Mouse (Mus musculus) cerebellum, adult 8-10 months (tissue): ENCODE measurements around the gene Aadacl4.
"Not testable (repeated sequence)": the region's sequence is repeated elsewhere in the genome, so short reads cannot be mapped to it uniquely, and the experiment has no call there.

Experiments
- DNase-seq: peaks from one replicate; pipeline ENCODE4 v3.0.0; 2022

The Aadacl4 gene

GRCm38 (mm10) chr4:144613407-144613806, at the start of gene Aadacl4:
Aadacl4 (plus strand) TSS chr4:144613707.
- DNase-seq = no peak

DNA sequence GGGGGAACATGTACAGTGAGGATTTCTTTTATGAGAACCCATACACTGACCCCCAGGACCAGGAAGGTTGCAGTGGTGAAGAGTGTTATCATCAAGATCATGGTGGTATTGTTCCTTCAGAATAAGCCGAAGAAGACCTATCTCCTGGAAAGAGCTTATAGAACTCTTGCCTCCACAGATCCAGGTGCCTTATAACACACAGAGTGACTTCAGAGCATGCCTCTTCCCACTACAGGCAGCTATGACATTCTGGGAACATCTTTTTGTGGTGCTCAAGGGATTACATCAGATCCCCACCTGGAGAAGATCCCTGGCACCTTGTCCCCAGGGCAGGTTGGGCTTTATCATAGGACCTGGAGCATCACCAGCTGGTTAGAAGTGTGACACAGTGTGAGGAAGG, 48.5 kb upstream of the Aadacl4 start, which contains the start of gene Gm13124:
Gene Gm13124, minus strand, starts transcription at position 101 of the 400 bp plus-strand sequence.
- no peak for DNase-seq

- no peak for DNase-seq
Observed at GRCm38 (mm10) chr4:144567752-144568151, 45.8 kb upstream of the Aadacl4 start.

GRCm38 (mm10) chr4:144586207-144586606, 27.3 kb upstream of the Aadacl4 start:
- not testable (repeated sequence) for DNase-seq

DNA sequence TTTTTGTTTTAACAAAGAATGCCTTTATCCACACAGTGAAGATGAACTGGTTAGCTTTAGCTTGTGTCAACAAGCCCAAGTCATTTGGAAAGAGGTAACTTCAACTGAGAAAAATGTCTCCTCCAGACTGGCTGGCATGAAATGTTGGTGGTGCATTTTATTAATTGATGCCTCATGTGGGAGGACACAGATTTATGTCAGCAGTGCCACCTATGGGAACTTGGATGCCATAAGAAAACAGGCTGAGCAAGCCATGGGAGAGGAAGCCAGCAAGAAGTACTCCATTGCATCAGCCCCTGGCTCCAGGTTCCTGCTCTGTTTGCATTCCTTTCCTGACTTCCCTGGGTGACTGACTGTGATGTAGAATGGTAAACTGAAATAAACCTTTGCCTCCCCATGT, 20.7 kb upstream of the Aadacl4 start:
- DNase-seq = no peak

GRCm38 (mm10) chr4:144614586-144614985, 1.1 kb downstream of the Aadacl4 start:
- no peak for DNase-seq

- DNase-seq = no peak
Observed at GRCm38 (mm10) chr4:144638263-144638662, 24.8 kb downstream of the Aadacl4 start.
